Mouse (Mus musculus): ENCODE data around the gene AC134908.4.
"Not testable (repeated sequence)": the region's sequence is repeated elsewhere in the genome, so short reads cannot be mapped to it uniquely, and the experiment has no call there.

The AC134908.4 gene

GRCm38 (mm10) chr17:25807452-25807851 lies 12.0 kb upstream of the AC134908.4 start:
- DNase-seq (ENCODE audit: low spot score): not testable (repeated sequence)

GRCm38 (mm10) chr17:25806507-25806906 lies 11.0 kb upstream of the AC134908.4 start:
- no peak for DNase-seq (ENCODE audit: low spot score)

DNA sequence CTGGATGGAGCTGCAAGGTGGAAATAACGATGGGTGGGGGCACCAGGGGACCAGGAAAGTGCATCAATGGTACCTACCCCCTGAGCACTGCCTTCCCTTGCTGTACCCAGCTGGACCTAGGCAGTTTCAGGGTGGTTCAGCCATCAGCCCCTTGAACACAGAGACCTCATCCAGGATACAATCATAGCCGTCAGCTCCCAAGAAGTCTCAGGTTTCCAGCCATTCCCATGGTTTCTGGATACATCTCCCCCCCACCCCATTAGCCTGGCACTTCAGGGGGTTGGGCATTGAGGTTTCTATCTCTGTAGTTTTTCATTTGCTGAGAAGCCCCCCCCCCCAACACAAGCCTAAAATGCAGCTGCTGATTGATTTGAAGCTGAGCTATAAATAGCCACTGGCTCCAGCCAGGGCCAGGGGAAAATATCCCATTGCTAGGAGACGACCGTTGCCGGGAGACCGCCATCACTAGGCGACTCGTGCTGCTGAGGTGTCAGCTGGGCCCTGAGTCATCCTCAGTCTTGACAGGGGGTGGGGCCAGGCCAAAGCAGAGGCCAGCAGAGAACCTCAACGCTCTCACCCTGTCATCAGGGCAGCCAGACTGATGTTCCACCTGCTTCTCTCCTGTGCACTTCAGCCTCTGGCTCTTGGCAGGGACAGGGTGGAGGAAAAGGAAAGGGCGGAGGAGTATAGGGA lies 7.5 kb upstream of the AC134908.4 start:
- DNase-seq (ENCODE audit: low spot score): no peak

DNA sequence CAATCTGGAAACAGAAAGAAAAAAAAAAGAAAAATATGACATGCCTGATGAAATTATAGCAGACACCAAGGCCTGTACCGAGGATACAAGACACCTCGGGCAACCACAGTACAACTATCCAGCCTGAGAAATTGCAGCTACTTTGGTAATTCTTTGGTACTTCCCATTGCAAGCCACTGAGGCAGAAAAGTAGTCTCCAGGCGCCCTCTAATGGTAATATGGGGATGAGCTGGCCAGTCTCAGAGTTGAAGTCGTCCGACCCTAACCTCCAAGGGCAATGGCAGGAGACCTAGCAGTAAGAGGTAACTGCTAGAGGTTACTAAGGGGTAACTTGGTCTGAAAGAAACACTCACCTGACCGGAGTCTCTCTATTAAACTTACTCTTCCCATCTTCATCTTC lies 5.6 kb upstream of the AC134908.4 start:
- no peak for DNase-seq (ENCODE audit: low spot score)

GRCm38 (mm10) chr17:25796951-25797369 lies 1.5 kb upstream of the AC134908.4 start, which contains the start of gene Metrn:
Metrn (minus strand) TSS chr17:25797136.
- DNase-seq (ENCODE audit: low spot score): peak; percentile 72

GRCm38 (mm10) chr17:25796211-25796771 lies 832 bp upstream of the AC134908.4 start:
- no peak for DNase-seq (ENCODE audit: low spot score)

DNA sequence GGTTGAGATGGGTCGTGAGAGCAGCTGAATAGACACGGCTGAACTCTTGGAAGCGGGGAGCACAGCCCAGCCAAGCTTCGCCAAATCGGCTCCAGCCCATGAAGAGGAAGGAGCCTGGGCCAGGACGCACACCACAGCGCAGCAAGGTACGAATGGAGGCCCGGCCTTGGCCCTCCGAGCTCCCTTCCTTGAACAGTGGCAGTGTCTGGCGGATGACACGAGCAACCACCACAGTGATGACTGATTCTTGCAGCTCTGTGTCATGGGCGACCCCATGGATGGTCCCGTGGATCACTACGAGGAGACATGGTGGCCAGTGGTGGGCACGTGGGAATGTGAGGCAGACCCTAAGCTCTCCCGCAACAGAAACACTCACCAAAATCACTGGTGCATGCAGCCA lies 461 bp downstream of the AC134908.4 start:
- no peak for DNase-seq (ENCODE audit: low spot score)

DNA sequence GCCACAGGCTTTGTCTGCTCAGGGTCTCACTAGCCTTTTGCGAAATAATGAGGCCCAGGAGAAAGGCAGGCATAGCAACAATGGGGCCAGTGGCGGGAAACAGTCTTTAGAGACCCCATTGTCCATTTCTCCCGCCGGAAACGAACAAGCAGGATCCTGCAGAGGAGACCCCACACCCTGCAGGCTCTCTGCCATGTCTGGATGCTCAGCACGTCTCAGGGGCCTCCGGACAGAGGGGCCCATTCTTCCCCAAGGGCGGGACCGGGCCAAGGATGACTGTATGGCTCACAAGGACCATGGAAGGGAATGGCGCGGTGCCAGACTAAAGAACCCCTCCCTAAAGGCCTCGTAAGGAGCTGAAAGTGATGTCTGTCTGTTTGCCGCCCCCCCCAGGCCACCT lies 1.3 kb downstream of the AC134908.4 start:
- DNase-seq (ENCODE audit: low spot score): no peak

GRCm38 (mm10) chr17:25792615-25793014 lies 2.8 kb downstream of the AC134908.4 start, which contains the start of gene Fam173a:
Fam173a (minus strand) TSS chr17:25792901.
- DNase-seq (ENCODE audit: low spot score): peak; percentile 62

DNA sequence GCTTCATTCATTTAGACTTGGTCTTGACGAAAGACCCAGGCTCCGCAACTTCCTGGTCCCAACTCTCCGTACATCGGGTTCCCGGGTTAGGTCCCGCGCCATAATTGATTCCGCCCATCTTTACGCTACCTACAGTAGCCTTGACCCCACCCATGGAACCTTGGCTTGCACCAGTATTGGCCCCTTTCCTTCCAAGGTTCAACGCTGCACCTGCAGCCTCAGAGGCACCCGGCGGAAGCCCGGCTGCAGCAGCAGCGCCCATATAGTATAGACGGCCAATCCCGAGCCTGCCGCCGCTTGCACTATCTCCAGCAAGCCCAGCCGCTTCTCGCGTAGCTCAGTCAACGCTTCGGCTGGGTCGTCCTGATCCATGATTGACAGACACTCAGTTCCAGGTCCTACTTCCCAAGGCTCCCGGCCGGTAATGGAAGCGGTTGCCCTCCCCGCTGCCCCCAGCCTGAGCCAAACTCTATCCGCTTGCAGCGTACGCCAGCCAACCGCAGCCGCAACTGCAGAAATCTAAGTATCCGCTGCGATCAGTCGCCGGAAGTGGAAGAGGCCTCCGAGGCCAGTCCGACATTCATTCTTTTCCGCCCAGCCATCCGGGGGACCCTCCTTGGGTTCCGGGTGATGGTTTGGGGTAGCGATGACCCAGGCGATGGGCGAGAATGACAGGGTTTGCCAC lies 3.5 kb downstream of the AC134908.4 start:
- DNase-seq (ENCODE audit: low spot score): peak; percentile 88

DNA sequence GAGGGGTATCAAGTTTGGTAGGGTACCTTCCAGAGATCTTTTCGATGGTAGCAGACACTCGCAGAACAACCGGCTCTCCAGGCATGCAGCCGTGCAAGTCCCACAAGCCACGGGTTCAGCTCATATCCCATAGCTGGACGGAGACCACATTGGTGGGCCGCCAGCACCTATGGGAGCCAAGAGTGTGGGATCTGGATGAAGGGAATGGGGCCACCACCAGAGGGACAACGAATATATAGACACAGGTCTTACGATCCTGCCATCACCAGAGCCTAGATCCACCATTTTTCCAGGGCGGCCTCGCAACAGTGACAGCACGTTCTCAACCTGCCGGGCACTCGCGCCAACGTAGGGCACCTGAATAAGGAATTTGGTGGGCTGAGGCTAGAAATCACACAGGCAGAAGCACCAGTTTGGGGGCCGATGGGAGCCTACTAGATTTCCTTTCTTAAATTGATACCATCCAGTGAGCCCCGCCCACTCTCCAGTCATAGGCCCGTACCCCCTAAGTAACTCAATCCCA lies 4.1 kb downstream of the AC134908.4 start:
- no peak for DNase-seq (ENCODE audit: low spot score)

GRCm38 (mm10) chr17:25786781-25787504 lies 8.5 kb downstream of the AC134908.4 start:
- no peak for DNase-seq (ENCODE audit: low spot score)

GRCm38 (mm10) chr17:25786280-25786679 lies 9.2 kb downstream of the AC134908.4 start, which contains the start of gene Ccdc78:
Ccdc78 (plus strand) TSS chr17:25786580.
- no peak for DNase-seq (ENCODE audit: low spot score)

DNA sequence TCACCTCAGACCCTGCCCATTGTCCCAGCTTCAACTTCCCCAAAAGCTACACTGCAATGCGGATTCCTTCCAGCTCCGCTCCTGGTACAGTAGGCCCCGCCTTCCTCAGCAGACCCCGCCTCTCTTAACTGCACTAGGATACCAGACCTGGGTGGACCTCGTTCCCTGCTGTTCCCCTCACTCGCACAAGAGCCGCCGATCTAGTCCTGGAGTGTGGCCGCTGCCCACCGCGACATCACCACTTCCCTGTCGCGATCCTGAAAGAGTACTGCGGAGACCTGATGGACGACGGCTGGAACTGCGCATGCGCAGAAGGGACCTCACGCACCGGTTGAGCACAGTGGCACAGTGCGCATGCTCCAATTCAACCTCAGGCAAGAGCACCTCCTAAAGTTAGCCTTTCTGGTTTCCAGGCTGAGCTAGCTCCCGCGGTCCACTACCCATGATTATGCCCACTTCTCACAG lies 10.1 kb downstream of the AC134908.4 start, which contains the start of gene Haghl:
Haghl (minus strand) TSS at position 393 of the 465 bp plus-strand sequence.
- DNase-seq (ENCODE audit: low spot score): peak; percentile 91

GRCm38 (mm10) chr17:25783861-25784574 lies 11.4 kb downstream of the AC134908.4 start:
- no peak for DNase-seq (ENCODE audit: low spot score)

GRCm38 (mm10) chr17:25783086-25783485 lies 12.4 kb downstream of the AC134908.4 start:
- DNase-seq (ENCODE audit: low spot score): no peak

DNA sequence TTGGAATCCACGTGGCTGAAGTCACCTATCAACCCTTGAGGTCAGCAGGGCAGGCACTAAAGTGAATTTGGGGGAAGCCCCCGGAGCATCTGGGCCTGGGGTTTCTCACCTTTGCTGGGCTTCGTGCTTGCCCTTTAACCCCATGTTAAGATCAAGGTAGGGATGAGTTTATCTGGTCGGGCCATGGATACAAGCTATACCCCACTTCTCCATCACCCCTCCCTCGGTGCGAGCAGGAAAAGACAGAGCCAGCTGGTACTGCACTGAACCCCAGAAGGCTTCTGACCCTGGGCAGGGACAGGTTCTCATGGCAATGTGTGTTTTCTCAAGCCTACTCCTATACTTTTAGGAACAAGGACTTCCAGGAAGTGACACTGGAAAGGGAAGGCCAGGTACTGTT lies 14.1 kb downstream of the AC134908.4 start:
- no peak for DNase-seq (ENCODE audit: low spot score)

DNA sequence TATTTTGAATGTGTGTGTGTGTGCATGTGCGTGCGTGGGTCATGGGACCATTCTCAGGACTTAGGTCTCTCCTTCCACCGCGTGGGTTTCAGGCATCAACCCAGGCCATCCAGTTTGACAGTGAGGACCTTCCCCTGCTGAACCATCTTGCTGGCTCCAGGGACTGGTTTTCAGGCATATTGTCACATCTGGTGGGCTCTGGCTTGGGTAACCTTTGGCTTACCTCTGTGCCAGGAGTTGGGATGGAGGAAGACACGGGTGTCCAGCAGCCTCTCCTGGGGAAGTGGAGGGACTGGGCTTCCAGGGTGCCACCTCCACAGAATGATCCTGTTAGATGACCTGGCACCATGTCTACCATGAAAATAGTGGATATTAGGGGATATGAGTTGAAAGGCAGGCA lies 17.5 kb downstream of the AC134908.4 start:
- DNase-seq (ENCODE audit: low spot score): no peak

- no peak for DNase-seq (ENCODE audit: low spot score)
These were observed 20.0 kb downstream of the AC134908.4 start for GRCm38 (mm10) chr17:25775318-25776062.

DNA sequence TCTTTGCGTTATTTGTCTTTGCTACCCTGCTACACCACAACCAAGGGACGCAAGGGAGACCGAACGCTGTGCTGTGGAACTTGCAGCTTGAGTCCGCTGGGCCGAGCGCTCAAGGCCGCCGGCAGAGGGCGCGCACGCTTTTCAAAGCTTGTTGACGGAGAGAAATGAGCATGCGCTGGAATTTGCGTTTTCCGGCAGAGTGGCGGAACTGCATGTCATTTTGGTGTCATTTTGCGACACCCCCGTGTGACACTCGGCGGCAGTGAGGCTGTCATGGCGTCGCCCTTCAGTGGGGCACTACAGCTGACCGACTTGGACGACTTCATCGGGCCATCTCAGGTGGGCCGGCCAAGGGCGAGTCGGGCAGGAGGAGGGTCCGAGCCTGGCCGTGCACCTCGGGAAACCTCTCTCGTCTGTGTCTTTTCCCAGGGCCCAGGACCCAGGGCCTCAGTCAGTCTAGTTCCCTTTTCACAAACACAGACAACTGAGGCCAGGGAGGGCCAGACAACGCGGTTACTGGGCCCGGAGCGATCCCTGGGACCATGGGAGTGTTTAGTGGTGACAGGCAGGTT lies 21.8 kb downstream of the AC134908.4 start, which contains the start of gene Narfl:
Narfl (plus strand) TSS at position 228 of the 572 bp plus-strand sequence.
- DNase-seq (ENCODE audit: low spot score): peak; percentile 95
